Mouse (Mus musculus): ENCODE results near the gene Tpst1.

The Tpst1 gene

DNA sequence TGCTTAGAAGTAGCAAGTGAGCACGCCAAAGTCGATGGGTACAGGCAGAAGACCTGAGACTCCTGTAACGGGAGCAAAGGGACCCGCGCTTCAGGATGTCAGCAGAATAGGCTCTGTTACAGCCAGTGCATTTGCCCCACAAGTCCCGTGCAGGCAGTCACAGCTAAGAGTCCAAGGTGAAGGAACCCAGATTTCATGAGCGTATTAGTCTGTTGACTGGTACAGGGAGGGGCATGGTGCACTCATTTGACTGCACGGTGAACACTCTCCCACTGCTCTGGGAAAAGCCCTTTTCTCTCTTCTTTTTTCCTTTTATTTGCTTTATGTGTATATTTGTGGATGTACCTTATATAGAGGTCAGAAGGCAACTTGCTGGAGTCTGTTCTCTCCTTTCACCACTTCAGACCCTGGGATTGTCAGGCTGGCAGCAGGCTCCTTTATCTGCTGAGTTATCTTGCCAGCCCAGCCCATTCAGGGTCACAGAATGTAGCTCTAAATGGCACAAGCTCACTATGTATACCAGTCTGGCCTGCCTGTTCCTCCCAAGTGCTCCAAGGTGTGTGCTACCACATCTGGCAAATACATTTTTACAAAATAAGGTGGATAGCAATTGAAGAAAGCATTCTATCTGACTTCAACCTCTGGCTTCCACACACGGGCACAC, 111.2 kb downstream of the Tpst1 start:
- DNase-seq (ENCODE audit: extremely low read depth, low read depth, low spot score) = no peak

DNA sequence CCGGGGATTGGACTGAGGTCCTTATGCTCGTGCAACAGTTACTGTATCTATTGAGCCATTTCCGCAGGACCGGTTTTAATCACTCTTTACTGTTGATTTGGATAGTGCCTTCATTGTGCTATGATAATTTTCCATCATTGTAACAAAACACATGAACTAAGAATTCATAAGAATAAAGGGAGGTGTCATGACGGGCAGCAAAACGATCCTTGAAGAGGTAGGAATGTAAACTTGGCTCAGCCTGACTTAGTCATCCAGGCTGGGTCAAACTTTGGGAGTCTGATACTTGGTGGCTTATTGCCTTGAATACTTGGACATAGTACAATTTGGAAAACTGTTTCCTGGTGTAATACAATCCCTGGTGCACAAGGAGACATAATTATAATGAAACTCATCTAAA, 112.2 kb downstream of the Tpst1 start:
- no peak for DNase-seq (ENCODE audit: extremely low read depth, low read depth, low spot score)
